Mouse (Mus musculus): ENCODE measurements around the gene Nr3c2.

DNA sequence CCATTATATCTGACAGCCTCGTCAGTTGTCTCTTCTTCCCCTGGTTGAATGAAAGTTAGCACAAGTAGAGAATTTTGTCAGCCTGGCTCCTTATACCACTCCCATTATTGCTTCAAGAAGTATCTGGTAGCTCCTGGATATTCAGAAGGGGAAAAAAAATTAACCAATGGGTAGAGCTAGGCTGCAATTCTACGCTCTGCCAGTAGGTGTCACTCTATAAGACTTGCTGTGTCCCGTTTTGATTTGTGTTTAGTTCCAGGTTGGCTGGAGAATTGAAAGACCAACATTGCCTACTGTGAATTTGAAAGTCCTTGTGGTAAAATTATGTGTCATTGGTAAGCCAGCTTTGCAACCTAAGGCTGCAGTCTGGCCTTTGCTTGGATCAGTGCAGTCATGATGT lies 255.3 kb downstream of the Nr3c2 start:
- TF ChIP-seq CTCF (IDR thresholded peaks at IDR 0.05; ENCODE audit: low read depth, low read length) (no peak), POLR2A (IDR thresholded peaks at IDR 0.05; ENCODE audit: borderline replicate concordance, low read depth, low read length) (no peak)
